Mouse (Mus musculus) mesoderm, embryonic 11.5 days (tissue): Measurements from ENCODE around the gene Gm973.

Experiments used
- DNase-seq: peaks from one replicate; pipeline ENCODE4 v3.0.0-alpha.2; 2012; ENCODE audit warnings: low read depth, low spot score

Gene Gm973

GRCm38 (mm10) chr1:59516026-59516917, at the start of gene Gm973:
Gm973 (plus strand) TSS chr1:59516264.
- peak; percentile 91 for DNase-seq

- no peak for DNase-seq
These were observed 46.9 kb upstream of the Gm973 start for GRCm38 (mm10) chr1:59469170-59469569.

DNA sequence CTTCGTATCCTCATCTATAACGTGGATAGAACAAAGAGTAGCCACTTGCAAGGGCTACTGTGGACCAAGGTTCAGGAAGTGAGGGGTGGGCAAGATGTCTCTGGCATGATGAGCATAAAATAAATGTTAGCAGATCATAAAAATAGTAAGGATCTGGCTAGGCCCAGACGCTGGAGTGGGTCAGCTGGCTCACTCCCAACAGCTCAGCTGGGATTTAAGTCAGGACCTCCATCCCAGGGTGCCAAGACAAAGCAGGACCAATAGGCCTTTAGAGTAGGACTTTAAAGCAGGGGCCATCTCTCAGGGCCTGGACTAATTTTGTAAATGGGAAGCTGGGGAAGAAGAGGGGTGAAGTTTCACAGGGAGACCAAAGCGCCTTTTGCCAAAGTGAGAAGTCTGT, 45.3 kb upstream of the Gm973 start:
- no peak for DNase-seq

GRCm38 (mm10) chr1:59472368-59473180, 43.5 kb upstream of the Gm973 start:
- DNase-seq: no peak

- DNase-seq: no peak
These were observed 42.9 kb upstream of the Gm973 start for GRCm38 (mm10) chr1:59473181-59473555.

- no peak for DNase-seq
These were observed 40.4 kb upstream of the Gm973 start for GRCm38 (mm10) chr1:59475618-59476017.

- no peak for DNase-seq
These were observed 37.2 kb upstream of the Gm973 start for GRCm38 (mm10) chr1:59478911-59479310.

GRCm38 (mm10) chr1:59480821-59481455, 35.1 kb upstream of the Gm973 start:
- DNase-seq: no peak

GRCm38 (mm10) chr1:59481456-59482291, 34.4 kb upstream of the Gm973 start:
- peak; percentile 98 for DNase-seq

DNA sequence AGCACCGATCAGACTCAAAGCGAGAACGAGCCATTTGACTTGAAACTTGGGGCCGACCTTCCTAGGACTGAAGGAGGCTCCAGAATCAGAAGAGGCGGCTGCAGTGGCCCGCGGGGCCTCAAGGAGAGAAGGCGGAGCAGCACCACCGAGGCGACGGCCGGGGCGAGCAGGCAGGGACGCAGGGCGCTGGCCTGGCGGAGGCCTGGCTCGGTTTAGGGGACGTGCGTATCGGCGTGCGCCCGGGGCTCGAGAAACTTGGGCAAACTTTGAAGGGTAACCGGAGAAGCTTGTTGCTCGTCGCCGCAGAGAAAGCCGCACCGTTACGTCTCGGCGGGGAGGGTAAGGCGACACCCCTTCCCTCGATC, 33.8 kb upstream of the Gm973 start, which contains the start of gene Fzd7:
TSS of gene Fzd7 (plus strand) at position 94 of the 365 bp plus-strand sequence.
- no peak for DNase-seq

GRCm38 (mm10) chr1:59482696-59483520, 33.2 kb upstream of the Gm973 start:
- no peak for DNase-seq

- DNase-seq: peak; percentile 85
These were observed 32.4 kb upstream of the Gm973 start for GRCm38 (mm10) chr1:59483521-59484245.

GRCm38 (mm10) chr1:59484314-59484713, 31.8 kb upstream of the Gm973 start:
- DNase-seq: no peak

DNA sequence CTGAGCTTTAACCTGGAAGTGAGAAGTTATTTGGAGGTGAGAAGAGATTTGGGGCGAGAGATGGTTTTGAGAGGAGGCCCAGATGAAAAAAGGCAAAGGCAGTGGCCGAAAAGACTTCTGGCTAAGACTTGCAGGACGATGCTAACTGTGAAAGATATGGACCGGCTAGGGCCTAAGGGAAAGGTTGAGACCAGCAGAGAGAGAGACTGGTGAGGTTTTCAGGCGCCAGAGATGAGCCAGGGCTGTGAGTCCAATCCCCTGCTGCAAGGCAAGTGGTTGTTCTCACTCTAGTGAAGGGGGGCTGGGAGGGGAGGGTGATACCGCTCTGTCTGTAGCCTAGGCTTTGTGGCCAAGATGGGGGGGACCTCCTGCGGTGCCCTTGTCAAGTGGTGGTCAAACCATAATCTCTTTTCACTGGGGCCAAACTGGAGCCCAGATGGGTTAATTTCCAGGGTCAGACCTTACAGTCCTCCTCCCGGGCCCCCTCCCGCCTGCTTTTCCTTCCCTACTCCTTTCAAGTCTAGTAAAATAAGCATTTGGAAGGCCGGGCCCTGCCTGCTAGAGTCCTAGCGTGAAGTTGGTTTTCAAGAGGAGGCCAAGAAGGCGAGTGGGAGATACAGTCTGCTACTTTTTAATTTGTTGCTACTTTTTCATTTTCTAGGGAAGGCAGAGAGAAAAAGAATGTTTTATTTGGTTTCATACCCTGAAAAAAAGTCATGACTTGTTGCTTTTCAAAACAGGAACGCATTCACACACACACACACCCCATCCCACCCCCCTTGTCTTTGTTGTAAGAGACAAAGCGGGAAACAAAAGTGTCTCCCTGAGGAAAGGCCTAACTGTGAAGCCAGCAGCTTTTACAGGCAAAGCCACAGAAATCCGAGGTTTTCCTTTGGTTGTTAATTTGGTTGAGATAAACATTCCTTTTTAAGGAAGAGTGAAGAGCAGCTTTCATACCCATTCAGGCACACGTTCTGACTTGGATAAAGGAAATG, 31.0 kb upstream of the Gm973 start:
- peak; percentile 75 for DNase-seq

- no peak for DNase-seq
These were observed 30.3 kb upstream of the Gm973 start for GRCm38 (mm10) chr1:59485803-59486202.

- no peak for DNase-seq
These were observed 28.4 kb upstream of the Gm973 start for GRCm38 (mm10) chr1:59487651-59488051.

GRCm38 (mm10) chr1:59488481-59488880, 27.6 kb upstream of the Gm973 start:
- DNase-seq: no peak

GRCm38 (mm10) chr1:59488991-59489390, 27.1 kb upstream of the Gm973 start:
- DNase-seq: no peak
